Mouse (Mus musculus) thymus, postnatal 4 days (tissue): ENCODE data around the gene 2210011C24Rik.
A peak's percentile ranks its signal among the peaks of the same experiment; 100 is the strongest.

Experiments used
- DNase-seq: peaks from one replicate; pipeline ENCODE4 v3.0.0; 2021

Gene 2210011C24Rik

DNA sequence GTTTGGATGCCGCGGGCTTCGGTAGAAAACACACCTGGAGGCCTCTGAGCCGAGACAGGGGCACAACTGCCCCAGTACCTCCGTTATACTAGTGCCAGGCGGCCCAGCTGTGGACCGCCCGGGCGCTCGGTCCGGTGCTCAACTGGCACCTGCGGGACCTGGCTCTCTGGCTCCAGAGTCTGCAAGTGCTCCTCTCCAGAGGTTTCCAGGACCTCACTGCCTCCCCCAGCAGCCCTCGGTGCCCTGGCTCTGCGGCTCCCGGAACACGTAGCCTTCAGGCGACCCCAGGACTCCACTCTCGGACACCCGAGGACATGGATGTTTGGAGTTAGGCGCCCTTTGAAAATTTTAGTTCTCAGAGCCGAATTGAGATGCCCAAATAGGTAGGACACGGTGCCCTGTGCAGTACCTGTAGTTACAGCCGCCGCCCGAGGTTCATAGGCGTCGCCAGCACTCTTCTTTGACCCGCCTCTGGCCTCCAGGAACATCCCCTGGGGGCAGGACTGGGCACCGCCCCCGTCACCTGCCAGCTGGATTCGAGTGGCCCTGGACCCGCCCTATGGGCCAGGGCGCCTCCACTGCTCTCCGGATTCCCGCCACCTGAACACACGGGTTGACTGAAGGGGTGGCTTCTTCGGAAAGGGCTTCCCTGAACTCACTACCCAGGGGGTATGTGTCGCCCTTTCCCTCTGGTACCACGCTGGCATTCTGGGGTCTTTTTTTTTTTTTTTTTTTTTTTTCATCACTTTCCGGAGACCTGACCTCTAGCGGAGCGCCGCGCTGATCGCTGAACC, at the start of gene 2210011C24Rik:
2210011C24Rik (minus strand) TSS at position 467 of the 794 bp plus-strand sequence.
- DNase-seq = peak; percentile 41

- DNase-seq = no peak
Observed at GRCm38 (mm10) chr8:84060245-84060644, 48.3 kb upstream of the 2210011C24Rik start.

DNA sequence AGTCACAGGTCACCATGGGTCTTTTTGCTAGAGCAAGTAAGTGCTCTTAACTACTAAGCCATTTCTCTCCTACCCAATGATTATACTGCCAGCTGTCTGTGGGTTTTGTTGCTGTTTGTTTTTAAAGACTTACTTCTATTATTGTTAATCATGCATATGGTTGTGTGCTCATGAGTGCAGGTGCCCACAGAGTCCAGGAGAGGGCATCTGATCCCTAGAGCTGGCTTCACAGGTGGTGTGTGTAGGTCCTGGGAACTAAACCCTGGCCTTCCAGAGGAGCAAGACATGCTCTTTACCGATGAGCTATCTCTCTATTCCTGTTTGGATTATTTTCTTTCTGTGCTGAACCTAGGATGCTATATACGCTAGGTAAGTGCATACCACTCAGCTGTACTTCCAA, 47.3 kb upstream of the 2210011C24Rik start:
- no peak for DNase-seq

DNA sequence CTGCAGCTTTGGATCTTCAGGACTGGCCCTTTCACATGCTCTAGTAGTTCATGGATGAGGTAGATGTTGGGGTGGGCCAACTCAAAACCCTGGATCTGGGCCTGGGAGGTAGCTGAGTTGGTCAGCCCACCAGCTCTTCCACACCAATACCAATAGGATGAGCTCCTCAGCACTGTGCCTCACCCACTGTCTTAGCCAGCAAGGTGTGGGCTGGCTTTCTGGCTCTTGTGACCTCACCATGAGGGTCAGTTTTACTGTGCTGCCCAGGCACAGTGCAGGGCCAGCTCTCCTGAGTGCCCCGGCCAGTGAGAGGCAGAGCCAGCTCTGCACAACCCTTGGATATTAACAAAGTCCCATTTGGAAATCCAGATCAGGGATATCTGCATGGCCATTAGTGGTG, 45.9 kb upstream of the 2210011C24Rik start:
- no peak for DNase-seq

- no peak for DNase-seq
Observed at GRCm38 (mm10) chr8:84053229-84053628, 41.3 kb upstream of the 2210011C24Rik start.

- DNase-seq = no peak
Observed at GRCm38 (mm10) chr8:84052746-84053145, 40.8 kb upstream of the 2210011C24Rik start.

DNA sequence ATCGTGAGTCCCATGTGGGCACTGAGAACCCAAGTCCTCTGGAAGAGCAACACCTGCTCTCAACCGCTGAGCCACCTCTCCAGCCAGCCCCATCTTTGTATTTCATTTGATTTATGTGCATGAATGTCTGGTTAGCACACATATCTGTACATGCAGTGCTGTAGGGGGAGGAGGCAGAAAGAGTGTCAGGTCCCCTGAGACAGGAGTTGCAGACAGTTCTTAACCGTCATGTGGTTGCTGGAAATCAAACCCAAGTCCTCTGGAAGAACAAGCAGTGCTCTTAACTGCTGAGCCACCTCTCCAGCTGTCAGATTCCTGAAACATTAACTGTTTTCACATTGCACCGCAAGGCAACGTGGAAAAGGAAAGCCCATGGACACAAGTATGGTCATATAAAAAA, 36.2 kb upstream of the 2210011C24Rik start:
- DNase-seq = no peak

GRCm38 (mm10) chr8:84046505-84046904, 34.5 kb upstream of the 2210011C24Rik start:
- no peak for DNase-seq

- no peak for DNase-seq
Observed at GRCm38 (mm10) chr8:84044900-84045299, 32.9 kb upstream of the 2210011C24Rik start, which contains the start of gene Rln3. Gene Rln3, minus strand, starts transcription at chr8:84045000.

GRCm38 (mm10) chr8:84044103-84044502, 32.1 kb upstream of the 2210011C24Rik start:
- DNase-seq = no peak

- DNase-seq = peak; percentile 44
Observed at GRCm38 (mm10) chr8:84042948-84043342, 31.0 kb upstream of the 2210011C24Rik start.

DNA sequence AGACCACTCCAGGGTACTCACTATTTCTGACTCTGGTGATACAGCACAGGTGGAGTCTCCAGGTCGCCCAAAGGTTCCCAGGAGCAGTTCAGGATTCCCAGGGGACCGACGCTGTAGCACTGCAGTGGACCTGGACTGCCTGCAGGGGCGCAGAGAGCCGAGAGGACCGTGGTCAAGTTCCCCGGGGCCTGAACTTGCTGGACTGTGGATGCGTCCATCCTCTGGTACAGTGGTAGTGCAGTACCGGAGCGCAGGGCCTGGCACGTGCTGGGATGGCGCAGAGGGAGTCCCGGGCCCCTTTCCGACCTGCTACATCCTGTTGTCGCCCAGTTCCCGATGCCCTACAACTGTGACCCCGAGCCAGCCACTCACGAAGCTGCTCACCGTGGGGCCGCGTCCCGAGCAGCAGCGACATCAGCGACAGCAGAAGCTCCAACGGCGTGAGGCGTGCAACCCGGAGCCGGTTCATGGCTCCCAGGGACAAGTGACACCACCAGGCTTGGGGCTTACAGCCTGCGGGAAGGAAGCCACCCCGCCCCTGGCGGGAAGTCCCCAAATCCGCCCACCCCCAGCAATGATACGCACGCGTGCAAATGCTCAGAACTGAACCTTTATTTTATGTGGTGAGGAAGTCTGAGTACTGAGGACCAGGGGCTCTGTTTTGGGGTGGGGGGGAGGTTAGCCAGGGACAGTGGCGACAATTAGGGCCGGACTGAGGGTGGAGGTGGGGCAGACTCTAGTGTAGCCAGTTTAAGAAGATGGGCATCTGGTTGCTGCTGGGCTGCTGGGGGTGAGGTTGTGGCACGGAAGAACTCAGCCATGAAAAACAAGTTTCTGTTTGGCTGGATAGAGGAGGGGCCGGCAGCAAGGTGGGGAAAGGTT, 30.3 kb upstream of the 2210011C24Rik start, which contains the start of gene Il27ra:
Il27ra (minus strand) TSS at position 524 of the 882 bp plus-strand sequence.
- DNase-seq = peak; percentile 80

- DNase-seq = peak; percentile 86
Observed at GRCm38 (mm10) chr8:84039050-84039449, 27.1 kb upstream of the 2210011C24Rik start.

GRCm38 (mm10) chr8:84038015-84038414, 26.0 kb upstream of the 2210011C24Rik start:
- DNase-seq = no peak

DNA sequence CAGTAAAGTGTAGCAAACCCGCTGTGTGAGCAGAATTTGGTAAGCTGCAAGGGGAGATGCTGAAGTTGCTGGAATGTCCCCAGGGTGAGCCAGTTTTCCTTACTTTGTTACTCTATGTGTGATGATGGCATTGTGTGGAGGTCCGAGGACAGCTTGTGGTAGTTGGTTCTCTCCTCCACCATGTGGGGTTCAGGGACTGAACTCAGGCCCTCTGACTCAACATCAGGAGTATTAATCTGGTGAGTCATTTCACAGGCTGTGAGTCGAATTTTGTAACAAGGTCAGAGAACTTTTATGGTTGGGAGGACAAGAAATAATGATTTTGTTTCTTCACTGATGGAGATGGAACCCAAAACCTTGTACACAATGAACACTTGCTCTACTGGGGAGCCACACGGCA, 20.8 kb upstream of the 2210011C24Rik start:
- no peak for DNase-seq

DNA sequence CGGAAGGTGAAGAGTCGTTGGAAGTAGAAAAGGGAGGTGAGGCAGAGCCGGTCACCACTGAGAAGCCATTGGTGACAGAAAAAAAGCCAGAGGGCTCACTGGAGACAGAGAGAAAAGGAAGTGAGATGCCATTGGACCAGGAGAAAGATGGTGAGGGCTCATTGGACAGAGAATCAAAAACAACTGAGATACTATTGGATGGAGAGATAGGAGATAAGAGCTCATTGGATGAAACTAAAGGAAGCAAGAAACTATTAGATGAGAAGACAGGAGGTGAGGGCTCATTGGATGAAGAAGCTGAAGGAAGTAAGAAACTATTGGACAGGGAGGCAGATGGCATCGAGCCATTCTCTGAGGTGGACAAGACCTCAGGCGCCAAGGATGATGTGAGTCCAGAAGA, 17.3 kb upstream of the 2210011C24Rik start:
- DNase-seq = no peak

DNA sequence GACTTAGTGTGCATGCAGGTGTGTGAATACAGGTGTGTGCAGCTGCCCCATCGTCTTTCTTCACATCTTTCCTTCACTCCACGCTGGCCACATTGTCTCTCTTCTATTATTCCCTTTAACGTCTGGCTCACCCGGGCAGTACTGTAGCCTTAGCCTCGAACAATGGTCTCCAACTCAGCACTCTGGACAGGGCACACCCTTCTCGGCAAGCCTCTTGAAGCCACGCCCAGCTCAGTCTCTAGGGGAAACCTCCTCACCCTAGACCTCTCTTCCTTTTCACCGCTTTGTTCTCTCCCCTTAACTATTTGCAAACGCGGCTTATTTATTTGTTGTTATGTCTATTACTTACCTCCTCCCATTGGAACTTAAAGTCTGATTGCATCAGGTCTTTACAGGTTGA, 15.5 kb upstream of the 2210011C24Rik start:
- DNase-seq = peak; percentile 32

DNA sequence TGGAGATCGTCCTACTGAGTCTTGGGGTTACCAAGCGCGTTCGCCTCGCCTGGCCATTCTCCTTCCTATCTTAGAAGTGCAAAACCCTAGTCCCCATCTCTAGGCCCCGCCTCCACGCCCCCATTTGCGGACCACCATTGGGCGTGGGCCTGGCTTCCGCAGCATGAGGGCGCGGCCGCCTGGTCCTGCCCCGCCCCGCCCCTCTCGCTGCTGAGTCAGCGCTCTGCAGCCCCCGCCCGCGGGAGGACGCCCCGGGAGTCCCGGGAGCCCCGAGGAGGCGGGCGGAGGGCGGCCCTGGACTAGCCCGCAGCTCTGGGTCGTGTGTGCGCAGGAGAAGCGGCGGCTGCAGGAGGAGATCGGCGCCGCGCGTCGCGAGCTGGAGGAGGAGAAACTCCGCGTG, 13.9 kb upstream of the 2210011C24Rik start:
- peak; percentile 90 for DNase-seq

- DNase-seq = peak; percentile 90
Observed at GRCm38 (mm10) chr8:84024171-84024570, 12.2 kb upstream of the 2210011C24Rik start.

GRCm38 (mm10) chr8:84023631-84024030, 11.7 kb upstream of the 2210011C24Rik start:
- DNase-seq = no peak

DNA sequence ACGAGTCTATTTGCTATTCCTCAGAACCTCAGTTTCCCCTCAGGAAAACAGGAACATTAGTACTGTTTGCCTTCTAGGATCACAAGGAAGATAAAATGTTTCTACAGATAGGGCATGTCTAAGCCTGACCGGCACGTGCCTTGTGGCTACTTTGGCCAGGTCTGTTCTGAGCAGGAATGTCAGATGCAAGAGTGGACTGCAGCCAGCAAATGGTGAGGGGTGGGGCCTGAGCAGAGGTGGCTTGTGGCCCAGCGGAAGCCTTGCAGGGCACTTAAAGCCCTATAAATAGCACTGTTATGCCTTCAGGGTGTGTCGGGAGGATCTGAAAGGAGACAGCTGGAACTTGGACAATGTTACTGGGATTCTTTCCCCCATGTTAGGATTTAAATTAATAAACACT, 11.1 kb upstream of the 2210011C24Rik start:
- DNase-seq = no peak

DNA sequence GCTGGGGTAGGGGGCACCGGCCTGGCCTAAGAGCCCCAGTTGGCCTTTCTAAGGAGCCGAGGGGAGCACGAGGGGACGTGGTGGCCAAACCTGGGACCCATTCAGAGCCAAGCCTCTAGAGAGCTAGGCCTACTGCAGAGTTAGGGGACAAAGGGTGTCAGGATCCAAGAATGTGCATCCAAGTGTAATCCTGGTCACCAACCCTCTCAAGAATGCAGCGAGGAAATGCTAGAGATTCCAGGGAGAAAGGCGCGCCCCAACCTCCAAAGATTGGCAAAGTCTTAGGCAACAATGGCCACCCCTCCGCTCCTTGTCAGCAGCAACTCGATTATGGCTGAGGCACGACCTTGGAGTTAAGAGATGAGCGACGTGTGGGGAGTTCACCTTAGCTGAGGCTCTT, 9.6 kb upstream of the 2210011C24Rik start:
- DNase-seq = no peak

DNA sequence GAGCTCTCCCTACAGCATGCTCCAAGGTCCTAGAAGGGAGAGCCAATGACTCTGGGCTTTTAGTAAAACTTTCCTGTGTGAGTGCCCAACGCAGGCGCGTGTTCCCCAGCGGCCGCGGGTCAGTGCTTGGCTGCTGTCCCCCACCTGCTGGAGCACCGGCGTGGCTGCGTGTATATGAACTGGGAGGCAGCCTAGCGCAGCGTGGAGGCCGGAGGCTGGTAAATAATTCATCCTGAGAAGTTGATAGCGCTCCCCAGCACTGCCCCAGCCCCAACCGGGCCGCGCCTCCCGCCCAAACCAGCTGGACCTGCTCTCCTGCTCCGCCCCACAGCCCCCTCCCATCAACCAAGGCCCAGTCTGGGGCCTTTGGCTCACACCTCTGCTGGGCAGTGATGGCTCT, 9.1 kb upstream of the 2210011C24Rik start, which contains the start of gene Palm3:
Palm3 (plus strand) TSS at position 376 of the 400 bp plus-strand sequence.
- no peak for DNase-seq

DNA sequence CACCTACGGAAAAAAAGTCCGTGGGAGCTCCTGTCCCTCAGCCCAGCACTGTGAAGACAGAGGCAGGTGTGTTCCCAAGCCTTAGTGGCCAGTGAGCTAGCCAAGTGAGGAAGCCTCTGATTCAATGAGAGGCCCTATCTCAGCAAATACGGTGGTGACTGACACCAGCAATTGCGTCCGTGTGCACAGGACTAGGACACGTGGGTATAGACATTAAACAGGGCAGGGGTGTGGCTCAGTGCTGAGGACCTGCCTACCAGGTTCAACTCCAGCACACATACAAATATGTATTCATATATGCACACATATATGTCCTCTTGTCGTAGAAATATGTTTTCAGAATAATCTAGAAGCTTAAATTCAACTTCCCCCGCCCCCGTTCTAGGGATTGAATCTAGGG, 7.8 kb upstream of the 2210011C24Rik start:
- no peak for DNase-seq
